Mouse (Mus musculus): ENCODE measurements around the gene Gphn.

GRCm38 (mm10) chr12:78228139-78228538 lies 2.0 kb downstream of the Gphn start:
- TF ChIP-seq POLR2A (IDR thresholded peaks at IDR 0.05; ENCODE audit: borderline replicate concordance, insufficient read depth, low read length) = no peak
- TF ChIP-seq CTCF (IDR thresholded peaks at IDR 0.05; ENCODE audit: borderline replicate concordance, insufficient read depth, low read depth, low read length) = no peak

Data from cerebellum, adult 2 months (tissue).